Comparison of ENCODE assay signal across 19 mouse cellular contexts in the genomic region with DNA sequence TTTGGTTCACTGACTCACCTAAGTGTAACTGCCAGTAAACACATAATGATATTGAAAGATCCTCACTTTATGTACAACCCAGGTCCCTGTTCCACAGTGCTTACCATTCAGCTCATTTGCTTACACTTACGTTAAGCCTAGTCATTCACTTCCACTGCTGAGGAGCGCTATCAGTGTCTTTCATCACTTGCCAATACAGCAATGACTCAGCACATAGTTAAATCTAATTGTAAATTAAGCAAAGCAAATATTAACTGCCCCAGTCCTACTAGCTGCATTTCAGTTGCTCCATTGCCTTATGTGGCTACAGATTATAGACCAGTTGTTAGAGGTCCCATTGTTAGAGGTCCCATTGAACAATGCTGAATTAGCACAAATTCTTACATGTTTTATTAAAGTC.
DNase-seq lines count a peak whose midpoint lies in the region; ATAC-seq and TF ChIP-seq lines count a peak whose summit lies in the region.
"Had no signal": no experiment of that assay in that cellular context is flagged by ENCODE, and none has a peak within 500 bp of the region (broad histone marks: within the 10 kb centered on the region; RNA-seq: fewer than 3 reads in every experiment).

No protein-coding gene starts in this region.

- H3K9me3 ChIP-seq in G1E (replicated peaks) = no peaks in the 10 kb centered on the region
- H3K9me3 ChIP-seq in stomach, postnatal 0 days (ENCODE audit: control insufficient read depth, low read length) = no peaks in the 10 kb centered on the region
- H3K9me3 ChIP-seq: embryonic facial prominence, embryonic 10.5 days; forebrain, embryonic 13.5 days; hindbrain, embryonic 13.5 days; limb, embryonic 13.5 days had no signal

- no peak for TF ChIP-seq POLR2A in embryonic fibroblast, embryonic 13.5 days (IDR thresholded peaks at IDR 0.05; ENCODE audit: low read depth, low read length)

- peak; percentile 5 for DNase-seq in kidney, adult 9 months
- DNase-seq in kidney, adult 11 months = no peak
- DNase-seq in G1E (ENCODE audit: low spot score) = no peak
- DNase-seq in stomach, postnatal 0 days (ENCODE audit: low spot score) = no peak
- DNase-seq in ovary, postnatal 14 days (ENCODE audit: low spot score) = no peak
- DNase-seq in gastrocnemius, postnatal 10 days = no peak
- DNase-seq: cerebellum, adult 2 months; gastrocnemius, postnatal 25 days; lung, adult 2 months; lung, postnatal 36 days; right cerebral cortex, postnatal 4 days had no signal

- 0 out of 2 replicates have a peak, but pooled peaks cover 3% of the 10 kb centered on the region for H3K4me1 ChIP-seq in G1E (ENCODE audit: insufficient read depth, low read depth, low read length)
- H3K4me1 ChIP-seq in embryonic fibroblast, embryonic 13.5 days (ENCODE audit: control insufficient read depth, insufficient read depth, low read length) = no peaks in the 10 kb centered on the region; the same call in 1 of the 2 replicates
- no peaks in the 10 kb centered on the region for H3K4me1 ChIP-seq in stomach, postnatal 0 days (replicated peaks; ENCODE audit: control insufficient read depth, insufficient read depth)
- H3K4me1 ChIP-seq: embryonic facial prominence, embryonic 10.5 days; forebrain, embryonic 13.5 days; limb, embryonic 13.5 days had no signal

- TF ChIP-seq EP300 in stomach, postnatal 0 days (optimal IDR thresholded peaks at IDR 0.05) = no peak

- no peaks in the 10 kb centered on the region for H3K36me3 ChIP-seq in G1E (replicated peaks)
- H3K36me3 ChIP-seq in stomach, postnatal 0 days (ENCODE audit: control insufficient read depth, insufficient read depth, low read length) = no peaks in the 10 kb centered on the region
- H3K36me3 ChIP-seq: embryonic facial prominence, embryonic 10.5 days; hindbrain, embryonic 13.5 days; limb, embryonic 13.5 days had no signal

- no peaks in the 10 kb centered on the region for H3K27me3 ChIP-seq in G1E (ENCODE audit: insufficient read depth, low read length)
- no peaks in the 10 kb centered on the region for H3K27me3 ChIP-seq in stomach, postnatal 0 days (ENCODE audit: control insufficient read depth, insufficient read depth, low read length)
- H3K27me3 ChIP-seq: forebrain, embryonic 13.5 days; hindbrain, embryonic 13.5 days; limb, embryonic 13.5 days had no signal

- ATAC-seq in G1E (ENCODE audit: extremely low read depth, insufficient number of reproducible peaks, low FRiP score, poor library complexity, severe bottlenecking) = peak; percentile 94
- peak; percentile 53; the same call in 1 of the 2 replicates for ATAC-seq in stomach, postnatal 0 days (ENCODE audit: low FRiP score, low TSS enrichment)
- ATAC-seq: forebrain, embryonic 13.5 days; intestine, embryonic 16.5 days had no signal

- H3K9ac ChIP-seq in stomach, postnatal 0 days (ENCODE audit: low read length) = no peak overlapping the region
- H3K9ac ChIP-seq: forebrain, embryonic 13.5 days; hindbrain, embryonic 13.5 days; limb, embryonic 13.5 days had no signal

- 47% methylated on average over 2 of the region's 2 CpGs for WGBS in stomach, postnatal 0 days

- H3K4me2 ChIP-seq in stomach, postnatal 0 days (replicated peaks; ENCODE audit: low read depth) = no peak overlapping the region
- H3K4me2 ChIP-seq: forebrain, embryonic 13.5 days; hindbrain, embryonic 13.5 days; limb, embryonic 13.5 days; midbrain, embryonic 11.5 days had no signal

- H3K27ac ChIP-seq in embryonic fibroblast, embryonic 13.5 days (ENCODE audit: insufficient read depth, low read length) = peak overlapping the region; percentile 26; the same call in 1 of the 2 replicates
- no peak overlapping the region for H3K27ac ChIP-seq in stomach, postnatal 0 days (replicated peaks)
- H3K27ac ChIP-seq: embryonic facial prominence, embryonic 10.5 days; forebrain, embryonic 13.5 days; hindbrain, embryonic 13.5 days; kidney, postnatal 0 days; limb, embryonic 13.5 days had no signal

- TF ChIP-seq CTCF in G1E (IDR thresholded peaks at IDR 0.05; ENCODE audit: low read depth, low read length) = no peak
- TF ChIP-seq CTCF in embryonic fibroblast, embryonic 13.5 days (IDR thresholded peaks at IDR 0.05; ENCODE audit: borderline replicate concordance, insufficient read depth, low read length) = no peak
- no peak for TF ChIP-seq CTCF in stomach, postnatal 0 days (IDR thresholded peaks at IDR 0.05; ENCODE audit: low read depth)

- H3K4me3 ChIP-seq in G1E (ENCODE audit: low read depth, low read length) = no peak overlapping the region
- H3K4me3 ChIP-seq in embryonic fibroblast, embryonic 13.5 days (ENCODE audit: insufficient read depth, low read length) = no peak overlapping the region
- H3K4me3 ChIP-seq in stomach, postnatal 0 days (ENCODE audit: low read depth, low read length) = no peak overlapping the region
- H3K4me3 ChIP-seq: embryonic facial prominence, embryonic 10.5 days; forebrain, embryonic 13.5 days; hindbrain, embryonic 13.5 days; limb, embryonic 13.5 days had no signal
